Mouse (Mus musculus) spleen, adult 2 months (tissue): ENCODE data around the gene Gstm2.

Experiments used
- CTCF ChIP-seq: fragments of 200-500 bp; IDR thresholded peaks from 2 replicates; pipeline ENCODE4 v1.5.1; 2011; ENCODE audit warnings: mild to moderate bottlenecking, inconsistent platforms; ENCODE audit not compliant: insufficient read depth, insufficient read length, insufficient replicate concordance; ENCODE audit errors: extremely low read depth
- POLR2A ChIP-seq: fragments of 200-500 bp; IDR thresholded peaks from 2 replicates; pipeline ENCODE4 v1.6.1; 2011; ENCODE audit warnings: low read depth, low read length, inconsistent platforms

DNA sequence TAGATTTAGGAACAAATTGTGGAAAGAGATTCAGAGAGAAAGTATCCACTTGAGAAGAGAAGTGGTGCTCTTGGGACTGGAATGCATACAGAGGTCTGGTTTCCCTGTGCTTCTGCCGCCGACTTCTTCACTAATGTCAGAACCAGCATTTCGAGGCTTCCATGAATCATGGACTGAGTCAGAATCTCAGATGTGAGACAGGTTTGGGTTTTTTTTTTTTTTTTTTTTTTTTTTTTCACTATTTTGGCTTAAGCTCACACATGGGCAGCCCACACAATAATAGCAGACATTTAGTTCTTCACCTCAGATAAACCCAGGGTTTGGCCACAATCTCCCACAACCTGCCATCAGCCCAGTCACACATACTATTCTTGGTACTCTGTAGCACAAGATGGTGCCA is 51.0 kb downstream of the Gstm2 start:
- TF ChIP-seq POLR2A (no peak), CTCF (no peak)
